Comparison of ENCODE assay signal across 8 mouse cellular contexts in the genomic region with DNA sequence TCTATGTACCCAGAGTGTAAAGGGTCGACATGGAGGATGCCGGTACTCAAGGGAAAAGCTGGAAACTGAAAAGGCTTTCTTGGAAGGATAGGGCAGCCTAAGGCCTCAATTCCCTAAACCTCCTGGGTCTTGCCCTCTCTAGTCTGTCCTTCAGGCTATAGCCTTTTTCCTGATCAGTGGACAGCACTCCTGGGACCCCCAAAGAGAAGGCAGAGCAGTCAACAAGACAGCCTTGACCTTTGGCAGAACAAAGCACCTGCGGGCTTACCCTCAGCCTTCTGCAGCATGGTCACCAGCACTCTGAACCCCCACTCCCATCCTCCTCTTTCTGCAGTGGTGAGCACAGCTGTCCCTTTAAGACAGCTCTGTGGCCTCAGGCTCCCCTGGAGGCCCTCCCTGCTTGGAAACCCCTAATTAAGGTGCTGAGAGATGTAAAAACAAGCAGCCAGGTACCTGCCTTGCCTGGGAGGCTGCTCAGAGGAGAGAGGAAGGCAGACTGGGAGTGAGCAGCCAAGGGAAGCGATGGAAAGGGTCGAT. TPM values are rescaled to one million over a fixed set of nuclear protein-coding genes. Genes with fewer than 3 reads are reported as not detected.
DNase-seq lines count a peak whose midpoint lies in the region; ATAC-seq lines count a peak whose summit lies in the region.

Gene Dph1, minus strand, starts transcription at position 337 of the 537 bp plus-strand sequence.

- H3K4me2 ChIP-seq in neural tube, embryonic 11.5 days (ENCODE audit: low read depth) = peak within 1 kb of the TSS; percentile 79
- peak within 1 kb of the TSS; percentile 66 for H3K4me2 ChIP-seq in hindbrain, embryonic 11.5 days (replicated peaks; ENCODE audit: low read depth, low read length)
- peak within 1 kb of the TSS; percentile 90 for H3K4me2 ChIP-seq in liver, embryonic 12.5 days

- WGBS in neural tube, embryonic 11.5 days = 47% methylated on average over 5 of the region's 5 CpGs
- WGBS in hindbrain, embryonic 11.5 days = 52% methylated on average over 5 of the region's 5 CpGs
- 58% methylated on average over 5 of the region's 5 CpGs for WGBS in liver, embryonic 12.5 days (ENCODE audit: insufficient replicate concordance)

- peaks cover 45% of the 10 kb centered on the region for H3K27me3 ChIP-seq in neural tube, embryonic 11.5 days (ENCODE audit: control insufficient read depth, insufficient read depth, low read length)
- H3K27me3 ChIP-seq in hindbrain, embryonic 11.5 days (ENCODE audit: control insufficient read depth, insufficient read depth, low read length) = peaks cover 47% of the 10 kb centered on the region
- peaks cover 52% of the 10 kb centered on the region for H3K27me3 ChIP-seq in liver, embryonic 12.5 days (replicated peaks)

- H3K4me3 ChIP-seq in neural tube, embryonic 11.5 days (ENCODE audit: low read depth, low read length) = peak within 1 kb of the TSS; percentile 74
- H3K4me3 ChIP-seq in hindbrain, embryonic 11.5 days (ENCODE audit: low read depth, low read length) = peak within 1 kb of the TSS; percentile 70
- peak within 1 kb of the TSS; percentile 82 for H3K4me3 ChIP-seq in liver, embryonic 12.5 days

- no peaks in the 10 kb centered on the region for H3K36me3 ChIP-seq in neural tube, embryonic 11.5 days (ENCODE audit: control insufficient read depth, insufficient read depth, low read length)
- H3K36me3 ChIP-seq in hindbrain, embryonic 11.5 days (ENCODE audit: control insufficient read depth, insufficient read depth, low read length) = no peaks in the 10 kb centered on the region
- 0 out of 2 replicates have a peak, but pooled peaks cover 2% of the 10 kb centered on the region for H3K36me3 ChIP-seq in liver, embryonic 12.5 days

- peak; percentile 49 for DNase-seq in cerebellum, adult 11-12 months
- no peak for DNase-seq in cerebellum, postnatal 4 days (ENCODE audit: low spot score in 2 of 2)
- no peak for DNase-seq in neural tube, embryonic 11.5 days (ENCODE audit: low spot score)
- DNase-seq in neural tube, embryonic 10.5 days (ENCODE audit: extremely low spot score, low spot score) = no peak
- no peak for DNase-seq in hindbrain, embryonic 11.5 days (ENCODE audit: low spot score)
- DNase-seq in c-Kit-positive CD71-positive TER-119-positive erythroid progenitor cells, embryonic 14.5 days (ENCODE audit: low spot score) = no peak
- DNase-seq in urinary bladder, postnatal 25 days (ENCODE audit: low spot score) = no peak

- no peak within 1 kb of the TSS for H3K27ac ChIP-seq in neural tube, embryonic 11.5 days (ENCODE audit: low read depth, low read length)
- H3K27ac ChIP-seq in hindbrain, embryonic 11.5 days (ENCODE audit: low read depth, low read length) = no peak within 1 kb of the TSS
- peak within 1 kb of the TSS; percentile 84 for H3K27ac ChIP-seq in liver, embryonic 12.5 days

- H3K9ac ChIP-seq in neural tube, embryonic 11.5 days (ENCODE audit: low read length) = peak within 1 kb of the TSS; percentile 58
- H3K9ac ChIP-seq in hindbrain, embryonic 11.5 days (ENCODE audit: low read depth, low read length) = peak within 1 kb of the TSS; percentile 40
- H3K9ac ChIP-seq in liver, embryonic 12.5 days = peak within 1 kb of the TSS; percentile 76

- H3K4me1 ChIP-seq in neural tube, embryonic 11.5 days (ENCODE audit: control insufficient read depth, insufficient read depth, low read length) = peaks cover 25% of the 10 kb centered on the region
- peaks cover 10% of the 10 kb centered on the region for H3K4me1 ChIP-seq in hindbrain, embryonic 11.5 days (replicated peaks; ENCODE audit: control insufficient read depth, insufficient read depth, low read length)
- peaks cover 58% of the 10 kb centered on the region for H3K4me1 ChIP-seq in liver, embryonic 12.5 days

- no peak for ATAC-seq in neural tube, embryonic 11.5 days (ENCODE audit: insufficient read depth, low FRiP score, low TSS enrichment)
- ATAC-seq in hindbrain, embryonic 11.5 days (ENCODE audit: low FRiP score) = no peak
- ATAC-seq in liver, embryonic 12.5 days = no peak

- H3K9me3 ChIP-seq in neural tube, embryonic 11.5 days (ENCODE audit: control insufficient read depth, low read length) = no peaks in the 10 kb centered on the region
- H3K9me3 ChIP-seq in hindbrain, embryonic 11.5 days (ENCODE audit: control insufficient read depth, low read length) = no peaks in the 10 kb centered on the region
- H3K9me3 ChIP-seq in liver, embryonic 12.5 days (replicated peaks) = no peaks in the 10 kb centered on the region

RNA-seq across cellular contexts. Expression of gene Dph1, which starts in this region (rescaled TPM):
- polyA plus RNA-seq in neural tube, embryonic 11.5 days (2014; fragmentation: Nextera tagmentation; extraction: Ambion mirVana) = 19.8 and 21.1 TPM in 2 replicates
- 14.1 and 18.8 TPM in 2 replicates for polyA plus RNA-seq in hindbrain, embryonic 11.5 days (2014; fragmentation: Nextera tagmentation; extraction: Ambion mirVana)
- polyA plus RNA-seq in liver, embryonic 12.5 days (2016; fragmentation: Nextera tagmentation; extraction: Ambion mirVana) = 19.7 and 20.5 TPM in 2 replicates
